Mouse (Mus musculus) cerebral cortex, adult 2 months (tissue): ENCODE measurements around the gene Noxred1.

Experiments used
- WGBS: fragments of 180-500 bp; shearing (Covaris S2); methylation state at CpG from one replicate; pipeline ENCODE4 v1.1.7; 2018; 5-methylcytosine and 5-hydroxymethylcytosine counted together

Gene Noxred1

GRCm38 (mm10) chr12:87226801-87227200, 11.7 kb downstream of the Noxred1 start:
- WGBS: 83% methylated on average over 7 of the region's 7 CpGs

GRCm38 (mm10) chr12:87224950-87225349, 13.6 kb downstream of the Noxred1 start:
- 76% methylated on average over 10 of the region's 10 CpGs for WGBS

GRCm38 (mm10) chr12:87219362-87219761, 19.2 kb downstream of the Noxred1 start:
- WGBS: 72% methylated on average over 7 of the region's 7 CpGs

GRCm38 (mm10) chr12:87216053-87216452, 22.5 kb downstream of the Noxred1 start:
- WGBS: 40% methylated on average over 2 of the region's 2 CpGs

GRCm38 (mm10) chr12:87212844-87213606, 25.5 kb downstream of the Noxred1 start:
- WGBS: 77% methylated on average over 2 of the region's 2 CpGs

- WGBS: 89% methylated on average over 5 of the region's 5 CpGs
These were observed 32.7 kb downstream of the Noxred1 start for GRCm38 (mm10) chr12:87205789-87206188.

GRCm38 (mm10) chr12:87201694-87202093, 36.8 kb downstream of the Noxred1 start:
- 73% methylated on average over 5 of the region's 5 CpGs for WGBS

GRCm38 (mm10) chr12:87199973-87200586, 38.5 kb downstream of the Noxred1 start, which contains the start of gene Tmed8:
Gene Tmed8, minus strand, starts transcription at chr12:87200454.
- WGBS: under 1% methylated on average over 70 of the region's 70 CpGs

GRCm38 (mm10) chr12:87199206-87199972, 39.1 kb downstream of the Noxred1 start, which contains the start of gene Samd15:
Gene Samd15, plus strand, starts transcription at chr12:87199723.
- under 1% methylated on average over 38 of the region's 38 CpGs for WGBS

- WGBS: 33% methylated on average over 6 of the region's 6 CpGs
These were observed 39.7 kb downstream of the Noxred1 start for GRCm38 (mm10) chr12:87198792-87199191.

- WGBS: 87% methylated on average over 1 of the region's 1 CpGs
These were observed 43.5 kb downstream of the Noxred1 start for GRCm38 (mm10) chr12:87195069-87195468.

- 95% methylated on average over 3 of the region's 3 CpGs for WGBS
These were observed 45.5 kb downstream of the Noxred1 start for GRCm38 (mm10) chr12:87193008-87193407.

- WGBS: 94% methylated on average over 4 of the region's 4 CpGs
These were observed 60.9 kb downstream of the Noxred1 start for GRCm38 (mm10) chr12:87177631-87178030.

GRCm38 (mm10) chr12:87175194-87175946, 63.2 kb downstream of the Noxred1 start:
- WGBS: 58% methylated on average over 4 of the region's 4 CpGs
